9 mouse cellular contexts compared by ENCODE assay signal in the genomic region with DNA sequence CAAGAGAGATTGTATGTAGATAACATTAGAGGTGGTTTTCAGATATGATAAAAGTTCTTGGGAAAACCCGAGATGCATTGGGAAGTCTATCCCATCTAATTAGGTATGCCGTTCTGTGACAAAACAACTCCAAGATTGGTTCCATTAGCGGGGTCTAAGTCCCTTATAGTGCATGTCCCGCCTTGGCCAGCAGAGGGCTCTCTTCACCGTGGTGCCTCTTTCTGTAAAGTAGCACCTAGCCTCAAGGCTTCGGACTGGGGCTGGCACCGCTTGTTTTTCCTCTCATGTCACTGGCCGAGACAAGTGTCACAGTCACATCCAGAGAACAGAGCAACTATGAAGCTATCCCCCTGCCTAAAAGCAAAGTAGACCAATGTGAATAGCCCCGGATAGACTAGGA. TPM values are rescaled to one million over a fixed set of nuclear protein-coding genes. Genes with fewer than 3 reads are reported as not detected.
DNase-seq lines count a peak whose midpoint lies in the region; ATAC-seq and TF ChIP-seq lines count a peak whose summit lies in the region.
"Had no signal": no experiment of that assay in that cellular context is flagged by ENCODE, and none has a peak within 500 bp of the region (broad histone marks: within the 10 kb centered on the region; RNA-seq: fewer than 3 reads in every experiment).

No protein-coding gene starts in this region.

- H3K4me2 ChIP-seq in heart, embryonic 12.5 days = no peak overlapping the region

- no peak for TF ChIP-seq POLR2A in brain, embryonic 14.5 days (IDR thresholded peaks at IDR 0.05; ENCODE audit: borderline replicate concordance, extremely low read depth, insufficient read depth, insufficient read length, poor library complexity, severe bottlenecking)

- H3K36me3 ChIP-seq in heart, embryonic 12.5 days = no peaks in the 10 kb centered on the region

- DNase-seq in heart, adult 11 months = peak; percentile 95
- peak; percentile 80 for DNase-seq in brain, embryonic 14.5 days (ENCODE audit: low read depth)
- DNase-seq in fibroblast of lung, adult 2 months (ENCODE audit: low read depth) = peak; percentile 23
- peak; percentile 31 for DNase-seq in hindlimb bud, embryonic 11.5 days (ENCODE audit: extremely low spot score, low read depth, low spot score)
- peak; percentile 19 to 81 for DNase-seq in left cerebral cortex, adult 8-10 months (ENCODE audit: low spot score in 2 of 2)
- DNase-seq in natural killer cell, adult 2 months (ENCODE audit: low spot score in 2 of 2) = peak; percentile 63 to 75
- peak; percentile 21 for DNase-seq in telencephalon, adult 2 months (ENCODE audit: low read depth, low spot score)

- no peak overlapping the region for H3K4me3 ChIP-seq in heart, embryonic 12.5 days
- H3K4me3 ChIP-seq: myocyte had no signal

- H3K9me3 ChIP-seq in heart, embryonic 12.5 days (replicated peaks) = 0 out of 2 replicates have a peak, but pooled peaks cover 3% of the 10 kb centered on the region

- no peak for ATAC-seq in heart, embryonic 12.5 days (ENCODE audit: insufficient number of reproducible peaks, low FRiP score)

- WGBS in heart, embryonic 12.5 days = 13% methylated on average over 9 of the region's 9 CpGs

- TF ChIP-seq CTCF in brain, embryonic 14.5 days (IDR thresholded peaks at IDR 0.05; ENCODE audit: borderline replicate concordance, extremely low read depth, insufficient read depth, insufficient read length) = peak; percentile 95

- H3K9ac ChIP-seq in heart, embryonic 12.5 days = no peak overlapping the region

- no peak overlapping the region for H3K27ac ChIP-seq in heart, embryonic 12.5 days (ENCODE audit: poor library complexity, severe bottlenecking)

- peaks cover 8% of the 10 kb centered on the region; the same call in 1 of the 2 replicates for H3K4me1 ChIP-seq in heart, embryonic 12.5 days (replicated peaks)

- H3K27me3 ChIP-seq in heart, embryonic 12.5 days (replicated peaks) = peaks cover 27% of the 10 kb centered on the region

RNA-seq across cellular contexts. Expression of a gene that starts 25.3 kb away (rescaled TPM):
- polyA plus RNA-seq in heart, embryonic 12.5 days (2016; fragmentation: Nextera tagmentation; extraction: Ambion mirVana) = 0.17 and 0.18 TPM in 2 replicates
- polyA plus RNA-seq in brain, embryonic 14.5 days (2012; rRNA removed) = 0.05 TPM in 1 of 2 replicates, not detected in the other
- not detected for total RNA-seq in left cerebral cortex, adult 8-10 months (2022)
- polyA plus RNA-seq: myocyte had no signal

RNA-seq across cellular contexts. Expression of a gene that starts 39.8 kb away (rescaled TPM):
- not detected in 2 replicates for polyA plus RNA-seq in heart, embryonic 12.5 days (2016; fragmentation: Nextera tagmentation; extraction: Ambion mirVana)
- polyA plus RNA-seq in brain, embryonic 14.5 days (2012; rRNA removed) = 0.13 TPM in 1 of 2 replicates, not detected in the other
- total RNA-seq in left cerebral cortex, adult 8-10 months (2022) = not detected

RNA-seq across cellular contexts. Expression of a gene that starts 59.5 kb away (rescaled TPM):
- polyA plus RNA-seq in heart, embryonic 12.5 days (2016; fragmentation: Nextera tagmentation; extraction: Ambion mirVana) = 14.2 and 15.5 TPM in 2 replicates
- 5.3 and 9.8 TPM in 2 replicates for polyA plus RNA-seq in brain, embryonic 14.5 days (2012; rRNA removed)
- total RNA-seq in left cerebral cortex, adult 8-10 months (2022) = 10 to 100 TPM; 16.7 to 19.4 (median 17.9) TPM

Comparison
In these comparisons a context has a peak if more than half of its experiments do, and no peak if none do; other contexts are left out.
1. DNase-seq: peak in every context shown above with its lines; median percentile 95 in heart, adult 11 months; 80 in brain, embryonic 14.5 days; 69 in natural killer cell, adult 2 months; 50 in left cerebral cortex, adult 8-10 months; 31 in hindlimb bud, embryonic 11.5 days; 23 in fibroblast of lung, adult 2 months; 21 in telencephalon, adult 2 months.